Mouse (Mus musculus): ENCODE measurements around the gene Galnt6. TPM values are rescaled to one million over a fixed set of nuclear protein-coding genes. Genes with fewer than 3 reads are reported as not detected.

Gene Galnt6
- polyA plus RNA-seq, 1 experiment from 2014 or later = 0.08 TPM

- no peak for ATAC-seq (ENCODE audit: insufficient number of reproducible peaks, insufficient read depth, low FRiP score, low read depth)
- H3K4me1 ChIP-seq (ENCODE audit: control insufficient read depth in 2 of 2, insufficient read depth in 2 of 2, low read length in 2 of 2) = peaks cover 0 to 2% of the 10 kb centered on the region in 2 experiments; a peak in 1 of 4 replicates
- H3K4me3 ChIP-seq (ENCODE audit: control insufficient read depth in 1 of 2, insufficient read depth in 1 of 2, low read depth in 1 of 2, low read length in 2 of 2) = no peak overlapping the region
- WGBS = 90% methylated on average over 5 of the region's 5 CpGs
- H3K4me2 ChIP-seq (ENCODE audit: low read length) = no peak overlapping the region
- H3K9ac ChIP-seq (ENCODE audit: low read length) = no peak overlapping the region
- peaks cover 7% of the 10 kb centered on the region; the same call in 1 of the 2 replicates for H3K27me3 ChIP-seq (ENCODE audit: control insufficient read depth, insufficient read depth, low read length)
- no peaks in the 10 kb centered on the region for H3K9me3 ChIP-seq (ENCODE audit: control insufficient read depth, low read length)
- no peaks in the 10 kb centered on the region for H3K36me3 ChIP-seq (ENCODE audit: control insufficient read depth, insufficient read depth, low read length)
- no peak overlapping the region for H3K27ac ChIP-seq (replicated peaks in 1 of 2; ENCODE audit: control insufficient read depth in 1 of 2, insufficient read depth in 1 of 2, low read depth in 2 of 2, low read length in 2 of 2)
Measured at GRCm38 (mm10) chr15:100719217-100719616, 10.0 kb downstream of the Galnt6 start.

GRCm38 (mm10) chr15:100718572-100718971 lies 10.6 kb downstream of the Galnt6 start:
- Histone ChIP-seq H3K9me3 (ENCODE audit: control insufficient read depth, low read length) (no peaks in the 10 kb centered on the region), H3K9ac (ENCODE audit: low read length) (no peak overlapping the region), H3K4me2 (ENCODE audit: low read length) (no peak overlapping the region), H3K36me3 (ENCODE audit: control insufficient read depth, insufficient read depth, low read length) (no peaks in the 10 kb centered on the region), H3K4me1 (ENCODE audit: control insufficient read depth in 2 of 2, insufficient read depth in 2 of 2, low read length in 2 of 2) (peaks cover 0 to 2% of the 10 kb centered on the region in 2 experiments; a peak in 1 of 4 replicates), H3K27ac (replicated peaks in 1 of 2; ENCODE audit: control insufficient read depth in 1 of 2, insufficient read depth in 1 of 2, low read depth in 2 of 2, low read length in 2 of 2) (no peak overlapping the region), H3K27me3 (ENCODE audit: control insufficient read depth, insufficient read depth, low read length) (peaks cover 7% of the 10 kb centered on the region; the same call in 1 of the 2 replicates), H3K4me3 (ENCODE audit: control insufficient read depth in 1 of 2, insufficient read depth in 1 of 2, low read depth in 1 of 2, low read length in 2 of 2) (no peak overlapping the region)
- no peak for ATAC-seq (ENCODE audit: insufficient number of reproducible peaks, insufficient read depth, low FRiP score, low read depth)
- WGBS = 73% methylated on average over 11 of the region's 11 CpGs

- H3K27ac ChIP-seq (replicated peaks in 1 of 2; ENCODE audit: control insufficient read depth in 1 of 2, insufficient read depth in 1 of 2, low read depth in 2 of 2, low read length in 2 of 2) = no peak overlapping the region
- no peak for ATAC-seq (ENCODE audit: insufficient number of reproducible peaks, insufficient read depth, low FRiP score, low read depth)
- no peaks in the 10 kb centered on the region; a peak in 1 of 4 replicates for H3K4me1 ChIP-seq (ENCODE audit: control insufficient read depth in 2 of 2, insufficient read depth in 2 of 2, low read length in 2 of 2)
- H3K9me3 ChIP-seq (ENCODE audit: control insufficient read depth, low read length) = no peaks in the 10 kb centered on the region
- no peak overlapping the region for H3K4me3 ChIP-seq (ENCODE audit: control insufficient read depth in 1 of 2, insufficient read depth in 1 of 2, low read depth in 1 of 2, low read length in 2 of 2)
- no peak overlapping the region for H3K4me2 ChIP-seq (ENCODE audit: low read length)
- 71% methylated on average over 6 of the region's 6 CpGs for WGBS
- H3K27me3 ChIP-seq (ENCODE audit: control insufficient read depth, insufficient read depth, low read length) = peaks cover 7% of the 10 kb centered on the region; the same call in 1 of the 2 replicates
- no peaks in the 10 kb centered on the region for H3K36me3 ChIP-seq (ENCODE audit: control insufficient read depth, insufficient read depth, low read length)
- no peak overlapping the region for H3K9ac ChIP-seq (ENCODE audit: low read length)
Measured at GRCm38 (mm10) chr15:100717933-100718332, 11.2 kb downstream of the Galnt6 start.

- Histone ChIP-seq H3K4me2 (ENCODE audit: low read length) (no peak overlapping the region), H3K36me3 (ENCODE audit: control insufficient read depth, insufficient read depth, low read length) (no peaks in the 10 kb centered on the region), H3K4me1 (ENCODE audit: control insufficient read depth in 2 of 2, insufficient read depth in 2 of 2, low read length in 2 of 2) (no peaks in the 10 kb centered on the region), H3K4me3 (ENCODE audit: control insufficient read depth in 1 of 2, insufficient read depth in 1 of 2, low read depth in 1 of 2, low read length in 2 of 2) (no peak overlapping the region), H3K27me3 (ENCODE audit: control insufficient read depth, insufficient read depth, low read length) (no peaks in the 10 kb centered on the region), H3K9me3 (ENCODE audit: control insufficient read depth, low read length) (no peaks in the 10 kb centered on the region), H3K27ac (replicated peaks in 1 of 2; ENCODE audit: control insufficient read depth in 1 of 2, insufficient read depth in 1 of 2, low read depth in 2 of 2, low read length in 2 of 2) (no peak overlapping the region), H3K9ac (ENCODE audit: low read length) (no peak overlapping the region)
- no peak for ATAC-seq (ENCODE audit: insufficient number of reproducible peaks, insufficient read depth, low FRiP score, low read depth)
- WGBS = 65% methylated on average over 9 of the region's 9 CpGs
Measured at GRCm38 (mm10) chr15:100715399-100715993, 13.7 kb downstream of the Galnt6 start.

- Histone ChIP-seq H3K4me3 (ENCODE audit: control insufficient read depth in 1 of 2, insufficient read depth in 1 of 2, low read depth in 1 of 2, low read length in 2 of 2) (no peak overlapping the region), H3K9ac (ENCODE audit: low read length) (no peak overlapping the region), H3K27me3 (ENCODE audit: control insufficient read depth, insufficient read depth, low read length) (no peaks in the 10 kb centered on the region), H3K9me3 (ENCODE audit: control insufficient read depth, low read length) (no peaks in the 10 kb centered on the region), H3K36me3 (ENCODE audit: control insufficient read depth, insufficient read depth, low read length) (no peaks in the 10 kb centered on the region), H3K4me1 (ENCODE audit: control insufficient read depth in 2 of 2, insufficient read depth in 2 of 2, low read length in 2 of 2) (no peaks in the 10 kb centered on the region), H3K27ac (replicated peaks in 1 of 2; ENCODE audit: control insufficient read depth in 1 of 2, insufficient read depth in 1 of 2, low read depth in 2 of 2, low read length in 2 of 2) (no peak overlapping the region), H3K4me2 (ENCODE audit: low read length) (no peak overlapping the region)
- no peak for ATAC-seq (ENCODE audit: insufficient number of reproducible peaks, insufficient read depth, low FRiP score, low read depth)
- WGBS = 82% methylated on average over 8 of the region's 8 CpGs
Measured at GRCm38 (mm10) chr15:100714470-100714869, 14.7 kb downstream of the Galnt6 start.

- Histone ChIP-seq H3K27ac (replicated peaks in 1 of 2; ENCODE audit: control insufficient read depth in 1 of 2, insufficient read depth in 1 of 2, low read depth in 2 of 2, low read length in 2 of 2) (no peak overlapping the region), H3K36me3 (ENCODE audit: control insufficient read depth, insufficient read depth, low read length) (no peaks in the 10 kb centered on the region), H3K4me1 (ENCODE audit: control insufficient read depth in 2 of 2, insufficient read depth in 2 of 2, low read length in 2 of 2) (no peaks in the 10 kb centered on the region; a peak in 1 of 4 replicates), H3K4me2 (ENCODE audit: low read length) (no peak overlapping the region), H3K27me3 (ENCODE audit: control insufficient read depth, insufficient read depth, low read length) (no peaks in the 10 kb centered on the region), H3K9ac (ENCODE audit: low read length) (no peak overlapping the region), H3K9me3 (ENCODE audit: control insufficient read depth, low read length) (no peaks in the 10 kb centered on the region), H3K4me3 (ENCODE audit: control insufficient read depth in 1 of 2, insufficient read depth in 1 of 2, low read depth in 1 of 2, low read length in 2 of 2) (no peak overlapping the region)
- 68% methylated on average over 6 of the region's 6 CpGs for WGBS
- ATAC-seq (ENCODE audit: insufficient number of reproducible peaks, insufficient read depth, low FRiP score, low read depth) = no peak
Measured at GRCm38 (mm10) chr15:100710838-100711237, 18.3 kb downstream of the Galnt6 start.

- peaks cover 3 to 5% of the 10 kb centered on the region in 2 experiments; a peak in 3 of 4 replicates for H3K4me1 ChIP-seq (ENCODE audit: control insufficient read depth in 2 of 2, insufficient read depth in 2 of 2, low read length in 2 of 2)
- no peak overlapping the region for H3K4me3 ChIP-seq (ENCODE audit: control insufficient read depth in 1 of 2, insufficient read depth in 1 of 2, low read depth in 1 of 2, low read length in 2 of 2)
- H3K27ac ChIP-seq (replicated peaks in 1 of 2; ENCODE audit: control insufficient read depth in 1 of 2, insufficient read depth in 1 of 2, low read depth in 2 of 2, low read length in 2 of 2) = no peak overlapping the region
- no peak overlapping the region for H3K9ac ChIP-seq (ENCODE audit: low read length)
- no peaks in the 10 kb centered on the region for H3K9me3 ChIP-seq (ENCODE audit: control insufficient read depth, low read length)
- no peak overlapping the region for H3K4me2 ChIP-seq (ENCODE audit: low read length)
- peaks cover 18% of the 10 kb centered on the region for H3K27me3 ChIP-seq (ENCODE audit: control insufficient read depth, insufficient read depth, low read length)
- 67% methylated on average over 8 of the region's 8 CpGs for WGBS
- ATAC-seq (ENCODE audit: insufficient number of reproducible peaks, insufficient read depth, low FRiP score, low read depth) = no peak
- H3K36me3 ChIP-seq (ENCODE audit: control insufficient read depth, insufficient read depth, low read length) = no peaks in the 10 kb centered on the region
Measured at GRCm38 (mm10) chr15:100708433-100709078, 20.6 kb downstream of the Galnt6 start.
